Mouse (Mus musculus) MEL (cell line): ENCODE data around the gene Vti1b. TPM values are rescaled to one million over a fixed set of nuclear protein-coding genes. Genes with fewer than 3 reads are reported as not detected.
A peak's percentile ranks its signal among the peaks of the same experiment; 100 is the strongest.

ENCODE experiments used
- DNase-seq: peaks from one replicate; pipeline ENCODE4 v3.0.0; 2011; ENCODE audit warnings: low read depth, low spot score
- H3K27ac ChIP-seq: 2 replicates; pipeline ENCODE4 v1.5.1; 2012; ENCODE audit warnings: low read depth, mild to moderate bottlenecking, control low read depth, low read length, moderate library complexity; ENCODE audit not compliant: control insufficient read depth
- H3K27me3 ChIP-seq, 2 experiments: fragments of 150-350 bp in 1 of 2; sonication (generic) in 1 of 2; 2 replicates each; pipeline ENCODE4 v1.6.1; 2012; ENCODE audit warnings: low read length in 2 of 2, mild to moderate bottlenecking in 2 of 2, improper control_type of control experiment in 1 of 2, moderate library complexity in 1 of 2; ENCODE audit not compliant: insufficient read depth in 2 of 2, control insufficient read depth in 1 of 2
- H3K36me3 ChIP-seq, 2 experiments: 2 replicates each; pipeline ENCODE4 v1.6.1; 2012 to 2014; ENCODE audit warnings: low read length in 2 of 2, improper control_type of control experiment in 1 of 2, inconsistent platforms in 1 of 2, mild to moderate bottlenecking in 1 of 2; ENCODE audit not compliant: insufficient read depth in 2 of 2, control insufficient read depth in 1 of 2
- H3K4me1 ChIP-seq, 2 experiments: fragments of 150-350 bp in 1 of 2; sonication (generic) in 1 of 2; 2 replicates each; pipeline ENCODE4 v1.6.1; 2012; ENCODE audit warnings: low read length in 2 of 2, improper control_type of control experiment in 1 of 2, mild to moderate bottlenecking in 1 of 2; ENCODE audit not compliant: insufficient read depth in 2 of 2, control insufficient read depth in 1 of 2
- H3K4me3 ChIP-seq, 2 experiments: fragments of 150-350 bp in 1 of 2; sonication (generic) in 1 of 2; 2 replicates each; pipeline ENCODE4 v1.5.1; 2012; ENCODE audit warnings: low read depth in 2 of 2, low read length in 2 of 2, mild to moderate bottlenecking in 2 of 2, moderate library complexity in 2 of 2, control low read depth in 1 of 2, improper control_type of control experiment in 1 of 2; ENCODE audit not compliant: control insufficient read depth in 1 of 2, insufficient read depth in 1 of 2
- H3K79me2 ChIP-seq: 2 replicates; pipeline ENCODE4 v1.6.1; 2012; ENCODE audit warnings: mild to moderate bottlenecking, low read length, moderate library complexity; ENCODE audit not compliant: control insufficient read depth, poor library complexity, insufficient read depth
- H3K9ac ChIP-seq: 2 replicates; pipeline ENCODE4 v1.6.1; 2012; ENCODE audit warnings: low read depth, mild to moderate bottlenecking, control low read depth, low read length, moderate library complexity; ENCODE audit not compliant: control insufficient read depth, poor library complexity, severe bottlenecking
- H3K9me3 ChIP-seq: fragments of 150-350 bp; sonication (generic); replicated peaks from 2 replicates; pipeline ENCODE4 v1.6.1; 2012; ENCODE audit warnings: mild to moderate bottlenecking, low read length, improper control_type of control experiment, moderate library complexity; ENCODE audit not compliant: insufficient read depth
- CTCF ChIP-seq, 3 experiments: IDR thresholded peaks in 2 of 3; conservative IDR thresholded peaks in 1 of 3; 2 replicates each; pipeline ENCODE4 v1.5.1; 2011 to 2012; ENCODE audit warnings: low read length in 3 of 3, low read depth in 2 of 3, mild to moderate bottlenecking in 2 of 3, improper control_type of control experiment in 1 of 3, inconsistent platforms in 1 of 3, mixed read lengths in 1 of 3, moderate library complexity in 1 of 3; ENCODE audit not compliant: control insufficient read depth in 1 of 3, insufficient read depth in 1 of 3, poor library complexity in 1 of 3, severe bottlenecking in 1 of 3
- ELF1 ChIP-seq: IDR thresholded peaks from 2 replicates; pipeline ENCODE4 v1.6.1; 2014; ENCODE audit warnings: low read depth, mild to moderate bottlenecking, inconsistent platforms, low read length, improper control_type of control experiment, moderate library complexity
- GABPA ChIP-seq: IDR thresholded peaks from 2 replicates; pipeline ENCODE4 v1.6.1; 2012; ENCODE audit warnings: low read depth, mild to moderate bottlenecking, inconsistent platforms, low read length, improper control_type of control experiment, moderate library complexity
- HCFC1 ChIP-seq: IDR thresholded peaks from 2 replicates; pipeline ENCODE4 v1.6.1; 2012; ENCODE audit warnings: low read depth, mild to moderate bottlenecking, inconsistent platforms, low read length, improper control_type of control experiment, moderate library complexity
- KAT2A ChIP-seq: conservative IDR thresholded peaks from 2 replicates; pipeline ENCODE4 v1.6.1; 2012; ENCODE audit warnings: low read depth, low read length, improper control_type of control experiment, inconsistent platforms
- MAFK ChIP-seq: IDR thresholded peaks from 2 replicates; pipeline ENCODE4 v1.6.1; 2011; ENCODE audit warnings: low read depth, mild to moderate bottlenecking, low read length, improper control_type of control experiment, borderline replicate concordance
- MAX ChIP-seq: IDR thresholded peaks from 2 replicates; pipeline ENCODE4 v1.6.1; 2011; ENCODE audit warnings: low read length, improper control_type of control experiment
- MAZ ChIP-seq: IDR thresholded peaks from 2 replicates; pipeline ENCODE4 v1.6.1; 2012; ENCODE audit warnings: low read depth, mild to moderate bottlenecking, inconsistent platforms, low read length, improper control_type of control experiment
- MEF2A ChIP-seq: IDR thresholded peaks from 2 replicates; pipeline ENCODE4 v1.6.1; 2014; ENCODE audit warnings: low read depth, mild to moderate bottlenecking, inconsistent platforms, low read length, improper control_type of control experiment; ENCODE audit not compliant: poor library complexity, insufficient replicate concordance, severe bottlenecking; ENCODE audit errors: extremely low read depth
- MXI1 ChIP-seq: IDR thresholded peaks from 2 replicates; pipeline ENCODE4 v1.6.1; 2011; ENCODE audit warnings: mild to moderate bottlenecking, low read depth, low read length, improper control_type of control experiment
- NELFE ChIP-seq: IDR thresholded peaks from 2 replicates; pipeline ENCODE4 v1.6.1; 2011; ENCODE audit warnings: low read depth, low read length, improper control_type of control experiment
- NRF1 ChIP-seq: IDR thresholded peaks from 2 replicates; pipeline ENCODE4 v1.6.1; 2014; ENCODE audit warnings: low read depth, mild to moderate bottlenecking, inconsistent platforms, low read length, improper control_type of control experiment, moderate library complexity; ENCODE audit not compliant: poor library complexity, insufficient read depth, severe bottlenecking
- POLR2A ChIP-seq, 2 experiments: IDR thresholded peaks; 2 replicates each; pipeline ENCODE4 v1.6.1; 2011 to 2012; ENCODE audit warnings: low read length in 2 of 2, mild to moderate bottlenecking in 2 of 2, control low read depth in 1 of 2, improper control_type of control experiment in 1 of 2, low read depth in 1 of 2, moderate library complexity in 1 of 2; ENCODE audit not compliant: control insufficient read depth in 1 of 2, insufficient read depth in 1 of 2, poor library complexity in 1 of 2
- POLR2AphosphoS2 ChIP-seq: IDR thresholded peaks from 2 replicates; pipeline ENCODE4 v1.6.1; 2011; ENCODE audit warnings: low read length, improper control_type of control experiment
- RCOR1 ChIP-seq: IDR thresholded peaks from 2 replicates; pipeline ENCODE4 v1.6.1; 2012; ENCODE audit warnings: low read depth, mild to moderate bottlenecking, inconsistent platforms, low read length, improper control_type of control experiment
- SIN3A ChIP-seq: IDR thresholded peaks from 2 replicates; pipeline ENCODE4 v1.6.1; 2012; ENCODE audit warnings: low read length, improper control_type of control experiment, inconsistent platforms
- TBP ChIP-seq: IDR thresholded peaks from 2 replicates; pipeline ENCODE4 v1.8.0; 2011; ENCODE audit warnings: low read depth, low read length, improper control_type of control experiment
- TCF12 ChIP-seq: IDR thresholded peaks from 2 replicates; pipeline ENCODE4 v1.6.1; 2014; ENCODE audit warnings: low read depth, mild to moderate bottlenecking, inconsistent platforms, low read length, improper control_type of control experiment, moderate library complexity
- USF1 ChIP-seq: IDR thresholded peaks from 2 replicates; pipeline ENCODE4 v1.6.1; 2014; ENCODE audit warnings: low read depth, mild to moderate bottlenecking, inconsistent platforms, low read length, improper control_type of control experiment, moderate library complexity
- USF2 ChIP-seq, 2 experiments: IDR thresholded peaks; 2 replicates each; pipeline ENCODE4 v1.6.1; 2011 to 2012; ENCODE audit warnings: improper control_type of control experiment in 2 of 2, low read length in 2 of 2, borderline replicate concordance in 1 of 2, inconsistent platforms in 1 of 2, low read depth in 1 of 2, mild to moderate bottlenecking in 1 of 2; ENCODE audit not compliant: insufficient read depth in 1 of 2
- ZMIZ1 ChIP-seq: IDR thresholded peaks from 2 replicates; pipeline ENCODE4 v1.6.1; 2012; ENCODE audit warnings: low read depth, mild to moderate bottlenecking, inconsistent platforms, low read length, improper control_type of control experiment, moderate library complexity
- polyA plus RNA-seq, 2 experiments: library from polyadenylated mRNA; stranded (reverse) in 1 of 2; unstranded in 1 of 2; fragments of >175 nt in 1 of 2; fragments of >200 nt in 1 of 2; gene quantifications; 2 replicates each; pipeline versions ENCODE4 v1.2.1 to v1.2.4; 2012; ENCODE audit warnings: low replicate concordance in 2 of 2, low read depth in 1 of 2; ENCODE audit not compliant: insufficient read length in 2 of 2, insufficient read depth in 1 of 2, missing spikeins in 1 of 2
- total RNA-seq: library from RNA; depleted of rRNA; stranded (reverse); fragments of 300-350 nt; gene quantifications from 2 replicates; pipeline ENCODE4 v1.2.3, GENCODE M21; 2012; rRNA removed

Gene Vti1b
- 69.8 and 73.0 TPM in 2 replicates for total RNA-seq
- polyA plus RNA-seq: 10 to 100 TPM in 1 of 2 experiments, not detected in 1; 54.3 TPM

DNA sequence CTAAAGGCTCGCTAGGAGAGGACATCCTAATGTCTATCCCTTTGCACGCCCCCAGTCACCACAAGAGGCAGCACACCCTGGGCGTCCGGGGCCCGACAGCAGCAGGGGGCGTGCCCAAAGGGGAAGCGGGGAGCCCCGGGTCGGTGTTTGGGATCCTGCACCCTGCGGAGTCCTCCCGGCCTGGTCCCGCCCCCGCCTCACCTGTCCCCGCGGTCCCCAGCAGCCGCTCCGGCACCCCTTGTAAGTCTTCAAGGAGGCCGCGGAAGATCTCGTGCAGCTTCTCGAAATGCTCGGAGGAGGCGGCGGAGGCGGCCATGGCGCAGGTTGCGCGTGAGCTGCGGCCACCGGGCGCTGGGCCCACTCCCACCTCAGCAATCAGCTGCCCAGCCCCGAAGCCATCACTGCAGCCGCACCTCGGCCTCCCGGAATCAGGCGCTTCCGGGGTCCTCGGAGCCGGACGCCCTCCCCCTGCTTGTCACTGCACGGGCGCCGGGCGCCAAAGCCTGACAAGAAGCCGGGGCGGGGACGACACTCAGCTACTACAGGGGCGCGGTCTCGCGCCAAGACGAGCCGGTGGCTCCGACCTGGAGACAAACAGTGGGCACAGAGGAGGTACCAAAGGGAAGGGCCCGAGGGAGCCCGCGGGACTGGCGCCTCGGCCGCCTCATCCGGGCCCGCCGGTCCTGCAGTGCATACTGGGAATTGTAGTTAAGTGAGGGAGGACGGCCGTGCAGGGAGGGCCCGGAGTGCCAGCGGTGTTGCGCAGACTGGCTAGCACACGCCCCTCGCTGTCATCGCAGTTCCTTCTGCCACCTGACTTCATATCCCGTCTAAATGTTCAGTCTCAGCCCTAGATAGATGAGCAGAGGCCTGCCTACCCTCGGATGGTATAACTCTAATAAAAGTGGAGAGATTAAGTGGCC lies at the start of gene Vti1b:
Gene Vti1b, minus strand, starts transcription at position 649 of the 923 bp plus-strand sequence.
- Histone ChIP-seq H3K79me2 (peaks cover 21% of the 10 kb centered on the region), H3K36me3 (peaks cover 0 to 22% of the 10 kb centered on the region in 2 experiments), H3K9ac (peak within 1 kb of the TSS; percentile 98), H3K27ac (peak within 1 kb of the TSS; percentile 96), H3K4me3 (peak within 1 kb of the TSS; percentile 77 to 88)
- DNase-seq: peak; percentile 96
- no peak for TF ChIP-seq RCOR1
- peak; percentile 54; the same call in 1 of the 2 replicates for TF ChIP-seq NELFE
- TF ChIP-seq USF2 (IDR thresholded peaks at IDR 0.05; ENCODE audit: borderline replicate concordance in 1 of 2, insufficient read depth in 1 of 2, low read depth in 1 of 2, low read length in 2 of 2): no peak
- peak; percentile 28; the same call in 1 of the 2 replicates for TF ChIP-seq ZMIZ1
- TF ChIP-seq USF1: peak; percentile 67
- peak; percentile 26; the same call in 1 of the 2 replicates for TF ChIP-seq TCF12
- peak; percentile 88 for TF ChIP-seq SIN3A
- TF ChIP-seq KAT2A: peak; percentile 87; the same call in 1 of the 2 replicates
- TF ChIP-seq MXI1: peak; percentile 97
- TF ChIP-seq TBP: peak; percentile 68; the same call in 1 of the 2 replicates
- TF ChIP-seq MAZ: peak; percentile 63; the same call in 1 of the 2 replicates
- peak; percentile 38; the same call in 1 of the 2 replicates for TF ChIP-seq POLR2AphosphoS2
- peak; percentile 68 for TF ChIP-seq NRF1
- TF ChIP-seq MAFK: no peak
- peak; percentile 97 for TF ChIP-seq HCFC1
- TF ChIP-seq ELF1: peak; percentile 95
- TF ChIP-seq POLR2A (IDR thresholded peaks at IDR 0.05; ENCODE audit: control insufficient read depth in 1 of 2, insufficient read depth in 1 of 2, low read depth in 1 of 2, low read length in 2 of 2, poor library complexity in 1 of 2): peak; percentile 52 to 63; a peak in 3 of 4 replicates
- peak; percentile 99 for TF ChIP-seq MAX
- TF ChIP-seq MEF2A: no peak
- no peak for TF ChIP-seq GABPA
- TF ChIP-seq CTCF (IDR thresholded peaks at IDR 0.05 in 2 of 3, conservative IDR thresholded peaks at IDR 0.05 in 1 of 3; ENCODE audit: control insufficient read depth in 1 of 3, insufficient read depth in 1 of 3, low read depth in 2 of 3, low read length in 3 of 3, poor library complexity in 1 of 3, severe bottlenecking in 1 of 3): peak in 2 of 3 experiments; percentile 46 to 48; a peak in 5 of 6 replicates
- TF ChIP-seq, all 39 proteins: peak for 16
- Histone ChIP-seq H3K9me3 (no peaks in the 10 kb centered on the region), H3K27me3 (no peaks in the 10 kb centered on the region), H3K4me1 (peaks cover 9 to 10% of the 10 kb centered on the region in 2 experiments)
